Mouse (Mus musculus): ENCODE results near the gene Jph3. TPM values are rescaled to one million over a fixed set of nuclear protein-coding genes. Genes with fewer than 3 reads are reported as not detected.

The Jph3 gene
- polyA plus RNA-seq, 1 experiment = not detected

DNA sequence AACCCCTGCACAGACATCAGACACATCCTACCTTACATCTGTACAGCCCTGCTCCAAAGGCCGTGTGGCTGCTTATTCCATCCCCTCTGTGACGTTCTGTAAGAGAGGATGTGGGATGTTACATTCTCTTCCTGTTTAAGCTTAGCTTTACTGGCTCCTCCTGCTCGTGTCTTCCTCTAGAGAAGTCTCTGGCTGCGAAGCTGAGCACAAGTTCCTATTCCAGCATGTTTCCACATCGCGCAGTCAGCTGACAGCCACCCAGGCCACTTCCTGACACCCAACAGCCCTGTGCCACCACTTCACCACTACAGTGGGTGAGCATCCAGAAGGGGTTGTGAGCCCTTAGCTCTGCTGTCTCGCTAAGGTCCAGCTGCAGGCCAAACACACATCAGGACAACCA is 62.7 kb downstream of the Jph3 start:
- Histone ChIP-seq H3K27me3 (ENCODE audit: control insufficient read depth) (no peaks in the 10 kb centered on the region), H3K9me3 (ENCODE audit: control insufficient read depth, low read length) (no peaks in the 10 kb centered on the region), H3K4me3 (replicated peaks) (no peak overlapping the region), H3K36me3 (ENCODE audit: control insufficient read depth) (peaks cover 18% of the 10 kb centered on the region), H3K4me1 (ENCODE audit: control insufficient read depth) (no peaks in the 10 kb centered on the region)
- TF ChIP-seq TAL1 (IDR thresholded peaks at IDR 0.05; ENCODE audit: low read length) = no peak
- no peak for TF ChIP-seq GATA1 (IDR thresholded peaks at IDR 0.05; ENCODE audit: low read length)

DNA sequence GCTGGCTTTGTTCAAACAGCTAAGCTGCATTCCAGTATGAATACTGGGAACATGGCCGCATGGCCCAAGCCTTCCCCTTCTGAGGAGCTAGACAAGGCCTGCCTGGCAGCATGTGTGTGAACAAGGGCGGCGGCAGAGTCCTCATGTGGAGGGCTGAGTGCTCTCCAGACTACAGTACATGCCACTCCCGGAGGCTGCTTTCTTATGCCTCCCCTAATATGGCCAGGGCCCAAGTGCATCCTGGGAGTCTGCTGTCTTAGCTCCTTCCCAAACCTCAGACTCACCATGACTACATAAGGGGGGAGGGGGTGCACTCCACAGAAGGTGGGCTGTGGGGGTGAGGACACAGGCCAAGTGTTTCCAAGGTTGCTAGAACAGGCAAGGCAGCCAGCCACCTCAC is 63.2 kb downstream of the Jph3 start:
- Histone ChIP-seq H3K4me3 (replicated peaks) (no peak overlapping the region), H3K9me3 (ENCODE audit: control insufficient read depth, low read length) (no peaks in the 10 kb centered on the region), H3K27me3 (ENCODE audit: control insufficient read depth) (no peaks in the 10 kb centered on the region), H3K4me1 (ENCODE audit: control insufficient read depth) (no peaks in the 10 kb centered on the region), H3K36me3 (ENCODE audit: control insufficient read depth) (peaks cover 22% of the 10 kb centered on the region)
- TF ChIP-seq TAL1 (IDR thresholded peaks at IDR 0.05; ENCODE audit: low read length) (no peak), GATA1 (IDR thresholded peaks at IDR 0.05; ENCODE audit: low read length) (no peak)

DNA sequence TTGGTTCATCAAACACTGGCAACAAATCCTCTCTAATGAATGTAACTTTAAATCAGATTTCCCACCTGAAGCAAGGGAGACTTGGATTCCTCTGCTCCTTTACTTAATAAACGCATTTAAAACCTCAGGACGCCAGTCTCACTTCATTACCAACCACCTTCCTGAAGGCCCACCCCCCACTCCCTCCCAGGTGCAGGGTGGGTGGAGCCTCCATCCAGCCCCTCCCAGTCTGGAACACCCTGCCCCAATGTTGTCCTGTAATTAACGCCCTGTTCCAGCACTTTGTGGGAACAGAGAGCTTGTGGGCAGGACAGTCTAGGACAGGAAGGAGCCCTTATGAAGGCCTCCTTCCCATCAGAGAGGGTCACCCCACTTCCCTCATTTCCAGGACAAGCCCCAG is 64.7 kb downstream of the Jph3 start:
- Histone ChIP-seq H3K9me3 (ENCODE audit: control insufficient read depth, low read length) (no peaks in the 10 kb centered on the region), H3K36me3 (ENCODE audit: control insufficient read depth) (peaks cover 37% of the 10 kb centered on the region), H3K4me3 (replicated peaks) (no peak overlapping the region), H3K4me1 (ENCODE audit: control insufficient read depth) (no peaks in the 10 kb centered on the region), H3K27me3 (ENCODE audit: control insufficient read depth) (no peaks in the 10 kb centered on the region)
- TF ChIP-seq GATA1 (IDR thresholded peaks at IDR 0.05; ENCODE audit: low read length) = no peak
- TF ChIP-seq TAL1 (IDR thresholded peaks at IDR 0.05; ENCODE audit: low read length) = no peak

DNA sequence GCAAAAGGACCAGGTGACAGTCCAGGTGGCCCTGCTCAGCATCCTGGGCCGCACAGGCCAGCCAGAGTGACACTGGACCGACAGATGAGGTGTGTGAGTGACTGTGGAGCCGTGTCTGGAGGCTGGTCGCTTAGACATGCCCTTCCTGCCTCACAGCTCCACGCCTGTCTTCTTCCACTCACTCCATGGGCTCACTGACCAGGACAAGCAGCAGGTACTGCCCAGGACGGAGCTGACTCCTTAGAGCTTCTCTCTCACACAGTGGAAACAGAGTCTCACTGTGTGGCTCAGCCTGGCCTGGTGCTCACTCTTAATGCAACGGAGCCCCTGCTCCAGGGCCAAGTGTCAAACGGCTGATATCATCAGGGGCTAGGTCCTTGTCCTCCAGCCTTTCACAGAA is 66.0 kb downstream of the Jph3 start:
- H3K36me3 ChIP-seq (ENCODE audit: control insufficient read depth) = peaks cover 45% of the 10 kb centered on the region

DNA sequence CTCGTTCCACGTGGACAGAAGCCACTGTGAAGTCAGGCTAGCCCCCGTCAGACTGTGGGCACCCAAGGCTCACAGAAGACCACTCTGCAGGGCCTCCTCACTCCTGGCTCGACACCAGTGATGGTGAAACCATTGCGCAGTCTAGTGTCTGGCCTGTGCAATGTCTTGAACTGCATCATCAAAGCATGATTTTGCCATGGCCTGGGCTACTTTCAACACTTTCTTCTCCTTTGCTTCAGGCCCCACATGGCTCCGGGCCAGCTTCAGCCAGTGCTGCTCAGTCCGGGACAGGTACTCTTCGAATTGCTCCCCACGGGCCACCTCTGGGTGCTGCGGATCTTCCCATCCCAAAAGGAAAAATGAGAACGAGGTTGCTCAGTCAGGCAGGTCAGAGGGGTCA is 67.0 kb downstream of the Jph3 start:
- no peak for TF ChIP-seq TAL1 (IDR thresholded peaks at IDR 0.05; ENCODE audit: low read length)
- TF ChIP-seq GATA1 (IDR thresholded peaks at IDR 0.05; ENCODE audit: low read length) = no peak
- H3K4me3 ChIP-seq (replicated peaks) = no peak overlapping the region
- H3K36me3 ChIP-seq (ENCODE audit: control insufficient read depth) = peaks cover 54% of the 10 kb centered on the region
- no peaks in the 10 kb centered on the region for H3K27me3 ChIP-seq (ENCODE audit: control insufficient read depth)
- no peaks in the 10 kb centered on the region for H3K9me3 ChIP-seq (ENCODE audit: control insufficient read depth, low read length)
- no peaks in the 10 kb centered on the region for H3K4me1 ChIP-seq (ENCODE audit: control insufficient read depth)

More for the DNA sequence above, 66.0 kb downstream of the Jph3 start:
- Histone ChIP-seq H3K9me3 (ENCODE audit: control insufficient read depth, low read length) (no peaks in the 10 kb centered on the region), H3K27me3 (ENCODE audit: control insufficient read depth) (no peaks in the 10 kb centered on the region), H3K4me3 (replicated peaks) (no peak overlapping the region), H3K4me1 (ENCODE audit: control insufficient read depth) (no peaks in the 10 kb centered on the region)
- TF ChIP-seq GATA1 (IDR thresholded peaks at IDR 0.05; ENCODE audit: low read length) (no peak), TAL1 (IDR thresholded peaks at IDR 0.05; ENCODE audit: low read length) (no peak)

DNA sequence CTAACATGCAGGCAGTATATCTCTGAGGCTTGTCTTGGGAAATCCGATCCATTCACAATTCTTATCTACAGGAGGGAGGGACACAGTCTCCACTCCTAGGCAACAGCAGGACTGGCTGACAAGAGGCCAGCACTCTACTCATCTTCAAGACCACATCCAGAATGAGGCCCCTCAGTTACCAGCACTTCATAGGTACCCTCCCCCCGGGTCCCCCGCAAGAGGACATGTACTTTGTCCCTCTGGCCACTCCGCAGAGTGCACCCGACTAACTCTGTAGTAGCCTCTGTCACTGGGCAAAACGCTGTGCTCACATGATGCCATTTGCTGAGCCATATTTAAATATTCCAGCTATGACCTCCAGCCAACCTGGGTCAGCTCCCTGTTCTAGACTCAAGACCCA is 69.0 kb downstream of the Jph3 start:
- Histone ChIP-seq H3K27me3 (ENCODE audit: control insufficient read depth) (no peaks in the 10 kb centered on the region), H3K9me3 (ENCODE audit: control insufficient read depth, low read length) (no peaks in the 10 kb centered on the region), H3K36me3 (ENCODE audit: control insufficient read depth) (peaks cover 63% of the 10 kb centered on the region), H3K4me3 (replicated peaks) (no peak overlapping the region), H3K4me1 (ENCODE audit: control insufficient read depth) (no peaks in the 10 kb centered on the region)
- TF ChIP-seq GATA1 (IDR thresholded peaks at IDR 0.05; ENCODE audit: low read length) (no peak), TAL1 (IDR thresholded peaks at IDR 0.05; ENCODE audit: low read length) (no peak)

DNA sequence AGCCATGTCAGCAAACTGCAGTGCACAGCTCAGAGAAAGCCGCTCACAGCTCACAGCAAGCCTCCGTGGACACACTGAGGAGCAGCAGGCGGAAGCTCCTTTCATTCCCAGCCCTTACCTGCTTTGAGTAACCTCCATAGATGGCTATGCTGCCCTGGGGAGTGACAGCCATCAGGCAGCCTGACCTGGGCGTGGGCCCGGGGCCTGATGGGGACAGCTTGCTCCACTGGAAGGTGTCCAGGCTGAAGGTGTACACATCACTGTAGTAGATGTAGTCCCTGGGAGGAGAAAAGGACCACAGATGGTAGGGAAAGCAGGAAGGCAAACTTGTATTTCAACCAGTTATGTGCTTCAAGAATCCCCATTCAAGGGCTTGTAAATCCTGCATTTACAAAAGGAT is 75.4 kb downstream of the Jph3 start:
- TF ChIP-seq TAL1 (IDR thresholded peaks at IDR 0.05; ENCODE audit: low read length) = no peak
- no peak for TF ChIP-seq GATA1 (IDR thresholded peaks at IDR 0.05; ENCODE audit: low read length)

DNA sequence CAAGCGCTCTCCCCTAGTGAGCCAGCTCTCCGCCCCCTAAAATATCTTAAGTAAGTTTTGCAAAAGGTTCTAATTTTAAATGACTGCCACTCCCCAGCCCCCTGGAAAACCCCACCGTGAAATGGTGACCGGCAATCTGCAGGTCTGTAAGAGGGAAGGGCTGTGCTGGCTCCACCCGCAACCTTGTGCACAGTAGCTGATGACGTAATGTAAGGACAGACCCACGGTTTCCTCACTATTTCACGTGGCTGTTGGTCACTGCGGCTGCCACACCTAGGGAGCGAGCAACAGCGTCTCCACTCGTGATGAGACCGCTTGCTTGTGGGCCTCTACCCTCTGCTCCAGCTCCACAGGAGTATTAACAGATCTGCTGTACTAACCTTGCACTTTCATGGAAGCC is 76.7 kb downstream of the Jph3 start:
- no peak overlapping the region for H3K4me3 ChIP-seq (replicated peaks)
- H3K27me3 ChIP-seq (ENCODE audit: control insufficient read depth) = no peaks in the 10 kb centered on the region
- peaks cover 59% of the 10 kb centered on the region for H3K36me3 ChIP-seq (ENCODE audit: control insufficient read depth)
- no peaks in the 10 kb centered on the region for H3K4me1 ChIP-seq (ENCODE audit: control insufficient read depth)
- no peak for TF ChIP-seq GATA1 (IDR thresholded peaks at IDR 0.05; ENCODE audit: low read length)
- TF ChIP-seq TAL1 (IDR thresholded peaks at IDR 0.05; ENCODE audit: low read length) = no peak
- H3K9me3 ChIP-seq (ENCODE audit: control insufficient read depth, low read length) = no peaks in the 10 kb centered on the region

More for the DNA sequence above, 75.4 kb downstream of the Jph3 start:
- H3K4me1 ChIP-seq (ENCODE audit: control insufficient read depth) = no peaks in the 10 kb centered on the region
- H3K36me3 ChIP-seq (ENCODE audit: control insufficient read depth) = peaks cover 63% of the 10 kb centered on the region
- H3K27me3 ChIP-seq (ENCODE audit: control insufficient read depth) = no peaks in the 10 kb centered on the region
- no peak overlapping the region for H3K4me3 ChIP-seq (replicated peaks)
- no peaks in the 10 kb centered on the region for H3K9me3 ChIP-seq (ENCODE audit: control insufficient read depth, low read length)

DNA sequence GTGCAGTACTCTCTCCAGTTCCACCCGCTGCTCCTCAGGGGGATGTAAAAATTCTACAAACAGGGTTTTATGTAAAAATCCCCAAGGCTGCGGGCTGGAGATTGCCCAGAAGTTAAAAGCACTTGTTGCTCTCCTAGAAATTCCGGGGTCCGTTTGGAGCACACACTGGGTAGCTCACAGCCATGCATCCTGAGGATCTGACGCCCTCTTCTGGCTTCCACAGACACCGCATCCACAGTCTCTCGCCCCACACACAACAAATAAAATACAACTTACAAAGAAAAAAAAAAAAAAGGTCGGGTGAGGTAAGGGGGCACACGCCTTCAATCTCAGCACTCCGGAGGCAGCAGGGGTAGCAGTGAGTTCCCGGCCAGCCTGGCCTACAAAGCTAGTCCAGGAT is 78.6 kb downstream of the Jph3 start:
- no peak overlapping the region for H3K4me3 ChIP-seq (replicated peaks)
- peaks cover 64% of the 10 kb centered on the region for H3K36me3 ChIP-seq (ENCODE audit: control insufficient read depth)
- TF ChIP-seq TAL1 (IDR thresholded peaks at IDR 0.05; ENCODE audit: low read length) = no peak
- TF ChIP-seq GATA1 (IDR thresholded peaks at IDR 0.05; ENCODE audit: low read length) = no peak
- H3K9me3 ChIP-seq (ENCODE audit: control insufficient read depth, low read length) = no peaks in the 10 kb centered on the region
- H3K4me1 ChIP-seq (ENCODE audit: control insufficient read depth) = no peaks in the 10 kb centered on the region
- no peaks in the 10 kb centered on the region for H3K27me3 ChIP-seq (ENCODE audit: control insufficient read depth)

DNA sequence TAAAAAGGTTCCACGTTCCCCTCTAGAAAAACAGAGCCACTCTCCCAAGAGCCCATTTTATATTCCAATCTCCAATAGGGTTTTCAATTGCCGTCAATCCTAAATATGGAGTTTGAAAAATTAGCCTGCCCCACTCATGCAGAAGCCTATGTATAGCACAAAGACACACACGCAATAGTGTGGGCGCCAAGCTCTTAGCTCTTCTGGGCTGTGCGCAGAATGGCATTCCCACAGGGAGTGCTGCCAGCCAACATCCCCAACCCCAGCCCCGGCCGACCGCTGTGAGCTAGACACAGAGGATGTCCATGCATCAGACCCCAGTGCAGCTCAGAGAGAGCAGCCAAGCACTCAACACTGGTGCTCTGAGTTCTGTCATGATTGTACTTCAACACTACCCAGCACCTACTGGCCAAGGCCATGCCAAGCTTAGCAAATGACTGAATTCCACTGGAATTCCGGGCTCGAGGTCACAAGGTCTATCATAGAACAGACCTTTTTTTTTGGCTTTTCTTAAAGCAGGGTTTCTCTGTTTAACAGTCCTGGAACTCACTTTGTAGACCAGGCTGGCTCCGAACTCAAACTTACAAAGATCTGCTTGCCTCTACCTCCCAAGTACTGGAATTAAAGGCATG is 80.2 kb downstream of the Jph3 start:
- no peak overlapping the region for H3K4me3 ChIP-seq (replicated peaks)
- H3K4me1 ChIP-seq (ENCODE audit: control insufficient read depth) = no peaks in the 10 kb centered on the region
- H3K9me3 ChIP-seq (ENCODE audit: control insufficient read depth, low read length) = no peaks in the 10 kb centered on the region
- no peaks in the 10 kb centered on the region for H3K27me3 ChIP-seq (ENCODE audit: control insufficient read depth)
- TF ChIP-seq GATA1 (IDR thresholded peaks at IDR 0.05; ENCODE audit: low read length) (no peak), TAL1 (IDR thresholded peaks at IDR 0.05; ENCODE audit: low read length) (no peak)
- peaks cover 67% of the 10 kb centered on the region for H3K36me3 ChIP-seq (ENCODE audit: control insufficient read depth)

Data from erythroblast, embryonic 14.5 days (primary cell).